Mouse (Mus musculus): Measurements from ENCODE around the gene Ttc4. TPM values are rescaled to one million over a fixed set of nuclear protein-coding genes. Genes with fewer than 3 reads are reported as not detected.
A peak's percentile ranks its signal among the peaks of the same experiment; 100 is the strongest.

Gene Ttc4
- polyA plus RNA-seq, 1 experiment from 2014 or later = 107 TPM

GRCm38 (mm10) chr4:106645797-106646196 is 32.9 kb downstream of the Ttc4 start:
- Histone ChIP-seq H3K4me1 (peaks cover 15% of the 10 kb centered on the region), H3K4me3 (no peak overlapping the region)
- WGBS = 76% methylated on average over 5 of the region's 5 CpGs

GRCm38 (mm10) chr4:106644218-106644610 is 34.5 kb downstream of the Ttc4 start:
- no peak overlapping the region for H3K4me3 ChIP-seq
- H3K27ac ChIP-seq (replicated peaks) = no peak overlapping the region
- 69% methylated on average over 6 of the region's 6 CpGs for WGBS

More at GRCm38 (mm10) chr4:106645797-106646196, 32.9 kb downstream of the Ttc4 start:
- no peaks in the 10 kb centered on the region for H3K36me3 ChIP-seq (replicated peaks)
- H3K9me3 ChIP-seq = no peaks in the 10 kb centered on the region; the same call in 1 of the 2 replicates
- H3K27me3 ChIP-seq (replicated peaks; ENCODE audit: low read depth, poor library complexity, severe bottlenecking) = peaks cover 31% of the 10 kb centered on the region
- no peak overlapping the region for H3K27ac ChIP-seq (replicated peaks)
- DNase-seq (ENCODE audit: low spot score) = no peak

GRCm38 (mm10) chr4:106643483-106644217 is 35.1 kb downstream of the Ttc4 start:
- Histone ChIP-seq H3K27ac (replicated peaks) (no peak overlapping the region), H3K4me1 (peaks cover 11% of the 10 kb centered on the region), H3K9me3 (peaks cover 3% of the 10 kb centered on the region; the same call in 1 of the 2 replicates), H3K27me3 (replicated peaks; ENCODE audit: low read depth, poor library complexity, severe bottlenecking) (peaks cover 25% of the 10 kb centered on the region), H3K36me3 (replicated peaks) (no peaks in the 10 kb centered on the region), H3K4me3 (no peak overlapping the region)
- 48% methylated on average over 8 of the region's 8 CpGs for WGBS
- no peak for DNase-seq (ENCODE audit: low spot score)

More at GRCm38 (mm10) chr4:106644218-106644610, 34.5 kb downstream of the Ttc4 start:
- Histone ChIP-seq H3K4me1 (peaks cover 11% of the 10 kb centered on the region), H3K27me3 (replicated peaks; ENCODE audit: low read depth, poor library complexity, severe bottlenecking) (peaks cover 31% of the 10 kb centered on the region), H3K36me3 (replicated peaks) (no peaks in the 10 kb centered on the region), H3K9me3 (peaks cover 3% of the 10 kb centered on the region; the same call in 1 of the 2 replicates)
- DNase-seq (ENCODE audit: low spot score) = no peak

- Histone ChIP-seq H3K4me3 (no peak overlapping the region), H3K9me3 (no peaks in the 10 kb centered on the region), H3K27me3 (replicated peaks; ENCODE audit: low read depth, poor library complexity, severe bottlenecking) (peaks cover 25% of the 10 kb centered on the region; the same call in 1 of the 2 replicates), H3K36me3 (replicated peaks) (no peaks in the 10 kb centered on the region), H3K27ac (replicated peaks) (no peak overlapping the region), H3K4me1 (peaks cover 19% of the 10 kb centered on the region)
- no peak for DNase-seq (ENCODE audit: low spot score)
- 59% methylated on average over 9 of the region's 9 CpGs for WGBS
Measured at GRCm38 (mm10) chr4:106634086-106634479, 44.7 kb downstream of the Ttc4 start.

GRCm38 (mm10) chr4:106633281-106634085 is 45.3 kb downstream of the Ttc4 start:
- WGBS = 37% methylated on average over 8 of the region's 8 CpGs
- Histone ChIP-seq H3K4me3 (no peak overlapping the region), H3K27me3 (replicated peaks; ENCODE audit: low read depth, poor library complexity, severe bottlenecking) (peaks cover 25% of the 10 kb centered on the region; the same call in 1 of the 2 replicates), H3K36me3 (replicated peaks) (no peaks in the 10 kb centered on the region), H3K27ac (replicated peaks) (no peak overlapping the region), H3K9me3 (no peaks in the 10 kb centered on the region), H3K4me1 (peaks cover 25% of the 10 kb centered on the region)
- DNase-seq (ENCODE audit: low spot score) = no peak

GRCm38 (mm10) chr4:106632313-106632712 is 46.4 kb downstream of the Ttc4 start:
- no peaks in the 10 kb centered on the region for H3K36me3 ChIP-seq (replicated peaks)
- H3K27ac ChIP-seq (replicated peaks) = no peak overlapping the region
- no peak overlapping the region for H3K4me3 ChIP-seq
- WGBS = 45% methylated on average over 2 of the region's 3 CpGs
- H3K4me1 ChIP-seq = peaks cover 31% of the 10 kb centered on the region
- DNase-seq (ENCODE audit: low spot score) = no peak
- H3K27me3 ChIP-seq (replicated peaks; ENCODE audit: low read depth, poor library complexity, severe bottlenecking) = peaks cover 28% of the 10 kb centered on the region
- H3K9me3 ChIP-seq = no peaks in the 10 kb centered on the region

GRCm38 (mm10) chr4:106630333-106631220 is 48.2 kb downstream of the Ttc4 start:
- H3K36me3 ChIP-seq (replicated peaks) = no peaks in the 10 kb centered on the region
- no peak overlapping the region for H3K4me3 ChIP-seq
- 30% methylated on average over 14 of the region's 14 CpGs for WGBS
- H3K27me3 ChIP-seq (replicated peaks; ENCODE audit: low read depth, poor library complexity, severe bottlenecking) = peaks cover 34% of the 10 kb centered on the region
- H3K27ac ChIP-seq (replicated peaks) = no peak overlapping the region; the same call in 1 of the 2 replicates
- H3K9me3 ChIP-seq = no peaks in the 10 kb centered on the region
- peaks cover 37% of the 10 kb centered on the region for H3K4me1 ChIP-seq
- DNase-seq (ENCODE audit: low spot score) = peak; percentile 67

GRCm38 (mm10) chr4:106629374-106629773 is 49.4 kb downstream of the Ttc4 start:
- H3K36me3 ChIP-seq (replicated peaks) = no peaks in the 10 kb centered on the region
- no peak for DNase-seq (ENCODE audit: low spot score)
- no peak overlapping the region for H3K4me3 ChIP-seq
- 72% methylated on average over 5 of the region's 5 CpGs for WGBS
- peaks cover 39% of the 10 kb centered on the region for H3K4me1 ChIP-seq
- no peak overlapping the region for H3K27ac ChIP-seq (replicated peaks)
- peaks cover 44% of the 10 kb centered on the region for H3K27me3 ChIP-seq (replicated peaks; ENCODE audit: low read depth, poor library complexity, severe bottlenecking)
- no peaks in the 10 kb centered on the region for H3K9me3 ChIP-seq

GRCm38 (mm10) chr4:106628650-106629360 is 49.9 kb downstream of the Ttc4 start:
- H3K4me3 ChIP-seq = no peak overlapping the region
- peaks cover 34% of the 10 kb centered on the region for H3K4me1 ChIP-seq
- H3K27ac ChIP-seq (replicated peaks) = no peak overlapping the region
- no peaks in the 10 kb centered on the region for H3K36me3 ChIP-seq (replicated peaks)
- no peaks in the 10 kb centered on the region for H3K9me3 ChIP-seq
- WGBS = 56% methylated on average over 9 of the region's 9 CpGs
- no peak for DNase-seq (ENCODE audit: low spot score)
- peaks cover 44% of the 10 kb centered on the region for H3K27me3 ChIP-seq (replicated peaks; ENCODE audit: low read depth, poor library complexity, severe bottlenecking)

- peaks cover 47% of the 10 kb centered on the region for H3K27me3 ChIP-seq (replicated peaks; ENCODE audit: low read depth, poor library complexity, severe bottlenecking)
- no peak for DNase-seq (ENCODE audit: low spot score)
- H3K4me3 ChIP-seq = no peak overlapping the region
- no peaks in the 10 kb centered on the region for H3K9me3 ChIP-seq
- H3K4me1 ChIP-seq = peaks cover 33% of the 10 kb centered on the region
- 84% methylated on average over 5 of the region's 5 CpGs for WGBS
- H3K27ac ChIP-seq (replicated peaks) = no peak overlapping the region
- H3K36me3 ChIP-seq (replicated peaks) = no peaks in the 10 kb centered on the region
Measured at GRCm38 (mm10) chr4:106627809-106628208, 50.9 kb downstream of the Ttc4 start.

GRCm38 (mm10) chr4:106624271-106624670 is 54.5 kb downstream of the Ttc4 start:
- Histone ChIP-seq H3K4me3 (no peak overlapping the region), H3K27ac (replicated peaks) (no peak overlapping the region), H3K36me3 (replicated peaks) (no peaks in the 10 kb centered on the region), H3K9me3 (no peaks in the 10 kb centered on the region), H3K4me1 (peaks cover 30% of the 10 kb centered on the region), H3K27me3 (replicated peaks; ENCODE audit: low read depth, poor library complexity, severe bottlenecking) (peaks cover 67% of the 10 kb centered on the region)
- 90% methylated on average over 10 of the region's 10 CpGs for WGBS
- no peak for DNase-seq (ENCODE audit: low spot score)

Data from embryonic facial prominence, embryonic 10.5 days (tissue).